Mouse (Mus musculus) spleen, adult 2 months (tissue): ENCODE measurements around the gene Itfg2.

Experiments
- CTCF ChIP-seq: fragments of 200-500 bp; IDR thresholded peaks from 2 replicates; pipeline ENCODE4 v1.5.1; 2011; ENCODE audit warnings: mild to moderate bottlenecking, inconsistent platforms; ENCODE audit not compliant: insufficient read depth, insufficient read length, insufficient replicate concordance; ENCODE audit errors: extremely low read depth
- POLR2A ChIP-seq: fragments of 200-500 bp; IDR thresholded peaks from 2 replicates; pipeline ENCODE4 v1.6.1; 2011; ENCODE audit warnings: low read depth, low read length, inconsistent platforms

- no peak for TF ChIP-seq CTCF
- TF ChIP-seq POLR2A: no peak
Measured at GRCm38 (mm10) chr6:128466043-128466442, 41.3 kb upstream of the Itfg2 start.
